Mouse (Mus musculus): ENCODE results near the gene Pacsin1.

DNA sequence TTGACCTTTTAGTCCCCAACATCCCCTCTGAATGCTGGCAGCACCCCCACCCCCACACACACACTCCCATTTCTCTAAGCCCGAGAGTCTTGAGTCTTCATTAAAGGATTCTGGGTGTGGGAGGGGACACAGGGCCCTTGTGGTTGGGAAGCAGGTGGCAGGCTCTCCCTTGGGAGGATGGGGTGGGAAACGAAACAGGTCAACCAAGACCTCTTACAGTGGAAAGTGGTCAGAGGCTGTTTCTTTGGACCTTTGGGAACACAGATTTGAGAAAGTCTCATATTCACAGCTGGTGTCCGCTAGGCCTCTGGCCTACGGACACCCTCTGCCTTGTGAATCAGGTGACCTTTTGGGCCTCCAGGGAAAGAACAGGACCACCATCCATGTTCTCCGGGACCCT is 54.3 kb downstream of the Pacsin1 start:
- TF ChIP-seq POLR2A (IDR thresholded peaks at IDR 0.05; ENCODE audit: insufficient read depth, low read depth, low read length) (no peak), CTCF (IDR thresholded peaks at IDR 0.05) (no peak)
